Mouse (Mus musculus): ENCODE results near the gene Mbd3. TPM values are rescaled to one million over a fixed set of nuclear protein-coding genes. Genes with fewer than 3 reads are reported as not detected.
A peak's percentile ranks its signal among the peaks of the same experiment; 100 is the strongest.

Gene Mbd3
- total and polyA plus RNA-seq, 2 experiments from 2014 or later = 30.4 to 157 TPM

GRCm38 (mm10) chr10:80398174-80398535 lies 1.2 kb downstream of the Mbd3 start:
- ATAC-seq (ENCODE audit: low FRiP score) (no peak), DNase-seq (ENCODE audit: low spot score) (no peak)
- H3K4me3 ChIP-seq (ENCODE audit: low read depth, low read length) = peak overlapping the region; percentile 73
- TF ChIP-seq CTCF (IDR thresholded peaks at IDR 0.05) = no peak; the same call in none of the 2 replicates
- peak overlapping the region; percentile 97 for H3K9ac ChIP-seq (replicated peaks; ENCODE audit: low read length, poor library complexity, severe bottlenecking)
- H3K36me3 ChIP-seq (ENCODE audit: insufficient read depth, low read length) = peaks cover 38% of the 10 kb centered on the region
- H3K4me1 ChIP-seq (ENCODE audit: insufficient read depth, low read length) = peaks cover 18% of the 10 kb centered on the region
- 0% methylated on average over 1 of the region's 1 CpGs for WGBS
- peak overlapping the region; percentile 99 for H3K27ac ChIP-seq (ENCODE audit: low read depth, low read length)
- no peaks in the 10 kb centered on the region for H3K9me3 ChIP-seq (ENCODE audit: low read length)
- peak overlapping the region; percentile 74 for H3K4me2 ChIP-seq (ENCODE audit: low read depth, low read length, poor library complexity, severe bottlenecking)
- H3K27me3 ChIP-seq (ENCODE audit: insufficient read depth, low read length) = no peaks in the 10 kb centered on the region

- Histone ChIP-seq H3K27me3 (ENCODE audit: insufficient read depth, low read length) (no peaks in the 10 kb centered on the region), H3K4me1 (ENCODE audit: insufficient read depth, low read length) (peaks cover 18% of the 10 kb centered on the region), H3K9me3 (ENCODE audit: low read length) (no peaks in the 10 kb centered on the region), H3K9ac (replicated peaks; ENCODE audit: low read length, poor library complexity, severe bottlenecking) (peak overlapping the region; percentile 54), H3K27ac (ENCODE audit: low read depth, low read length) (peak overlapping the region; percentile 99), H3K4me3 (ENCODE audit: low read depth, low read length) (peak overlapping the region; percentile 73), H3K36me3 (ENCODE audit: insufficient read depth, low read length) (peaks cover 38% of the 10 kb centered on the region), H3K4me2 (ENCODE audit: low read depth, low read length, poor library complexity, severe bottlenecking) (peak overlapping the region; percentile 74)
- TF ChIP-seq CTCF (IDR thresholded peaks at IDR 0.05) = no peak; the same call in 1 of the 2 replicates
- no peak for DNase-seq (ENCODE audit: low spot score)
- ATAC-seq (ENCODE audit: low FRiP score) = no peak
- 41% methylated on average over 8 of the region's 8 CpGs for WGBS
These were observed 1.7 kb downstream of the Mbd3 start for GRCm38 (mm10) chr10:80397524-80398173.

- WGBS = 87% methylated on average over 11 of the region's 11 CpGs
- Histone ChIP-seq H3K36me3 (ENCODE audit: insufficient read depth, low read length) (peaks cover 42% of the 10 kb centered on the region), H3K9ac (replicated peaks; ENCODE audit: low read length, poor library complexity, severe bottlenecking) (peak overlapping the region; percentile 54; the same call in 1 of the 2 replicates), H3K27ac (ENCODE audit: low read depth, low read length) (peak overlapping the region; percentile 99; the same call in 1 of the 2 replicates), H3K27me3 (ENCODE audit: insufficient read depth, low read length) (no peaks in the 10 kb centered on the region), H3K4me2 (ENCODE audit: low read depth, low read length, poor library complexity, severe bottlenecking) (peak overlapping the region; percentile 74), H3K4me1 (ENCODE audit: insufficient read depth, low read length) (peaks cover 18% of the 10 kb centered on the region), H3K9me3 (ENCODE audit: low read length) (no peaks in the 10 kb centered on the region), H3K4me3 (ENCODE audit: low read depth, low read length) (peak overlapping the region; percentile 73; the same call in 1 of the 2 replicates)
- TF ChIP-seq CTCF (IDR thresholded peaks at IDR 0.05) = no peak
- DNase-seq (ENCODE audit: low spot score) = no peak
- ATAC-seq (ENCODE audit: low FRiP score) = no peak
These were observed 2.4 kb downstream of the Mbd3 start for GRCm38 (mm10) chr10:80396822-80397523.

GRCm38 (mm10) chr10:80395025-80395627 lies 4.2 kb downstream of the Mbd3 start:
- Histone ChIP-seq H3K4me2 (ENCODE audit: low read depth, low read length, poor library complexity, severe bottlenecking) (no peak overlapping the region), H3K9me3 (ENCODE audit: low read length) (no peaks in the 10 kb centered on the region), H3K27me3 (ENCODE audit: insufficient read depth, low read length) (no peaks in the 10 kb centered on the region), H3K36me3 (ENCODE audit: insufficient read depth, low read length) (peaks cover 44% of the 10 kb centered on the region), H3K9ac (replicated peaks; ENCODE audit: low read length, poor library complexity, severe bottlenecking) (no peak overlapping the region), H3K4me3 (ENCODE audit: low read depth, low read length) (no peak overlapping the region), H3K27ac (ENCODE audit: low read depth, low read length) (no peak overlapping the region), H3K4me1 (ENCODE audit: insufficient read depth, low read length) (peaks cover 12% of the 10 kb centered on the region)
- 95% methylated on average over 32 of the region's 35 CpGs for WGBS
- ATAC-seq (ENCODE audit: low FRiP score) (no peak), DNase-seq (ENCODE audit: low spot score) (no peak)
- no peak for TF ChIP-seq CTCF (IDR thresholded peaks at IDR 0.05)

- ATAC-seq (ENCODE audit: low FRiP score) (no peak), DNase-seq (ENCODE audit: low spot score) (no peak)
- H3K36me3 ChIP-seq (ENCODE audit: insufficient read depth, low read length) = peaks cover 44% of the 10 kb centered on the region
- 95% methylated on average over 5 of the region's 5 CpGs for WGBS
- no peak overlapping the region for H3K27ac ChIP-seq (ENCODE audit: low read depth, low read length)
- no peaks in the 10 kb centered on the region for H3K27me3 ChIP-seq (ENCODE audit: insufficient read depth, low read length)
- H3K9ac ChIP-seq (replicated peaks; ENCODE audit: low read length, poor library complexity, severe bottlenecking) = no peak overlapping the region
- TF ChIP-seq CTCF (IDR thresholded peaks at IDR 0.05) = no peak
- no peak overlapping the region for H3K4me3 ChIP-seq (ENCODE audit: low read depth, low read length)
- H3K9me3 ChIP-seq (ENCODE audit: low read length) = no peaks in the 10 kb centered on the region
- peaks cover 14% of the 10 kb centered on the region for H3K4me1 ChIP-seq (ENCODE audit: insufficient read depth, low read length)
- H3K4me2 ChIP-seq (ENCODE audit: low read depth, low read length, poor library complexity, severe bottlenecking) = no peak overlapping the region
These were observed 6.7 kb downstream of the Mbd3 start for GRCm38 (mm10) chr10:80392687-80393086.

GRCm38 (mm10) chr10:80390697-80391096 lies 8.7 kb downstream of the Mbd3 start:
- 0 out of 2 replicates have a peak overlapping the region, but pooled peaks have one; percentile 5 for H3K9ac ChIP-seq (replicated peaks; ENCODE audit: low read length, poor library complexity, severe bottlenecking)
- H3K4me2 ChIP-seq (ENCODE audit: low read depth, low read length, poor library complexity, severe bottlenecking) = no peak overlapping the region
- no peak for TF ChIP-seq CTCF (IDR thresholded peaks at IDR 0.05)
- H3K9me3 ChIP-seq (ENCODE audit: low read length) = no peaks in the 10 kb centered on the region
- no peak overlapping the region for H3K27ac ChIP-seq (ENCODE audit: low read depth, low read length)
- 89% methylated on average over 9 of the region's 9 CpGs for WGBS
- ATAC-seq (ENCODE audit: low FRiP score) (no peak), DNase-seq (ENCODE audit: low spot score) (no peak)
- no peak overlapping the region for H3K4me3 ChIP-seq (ENCODE audit: low read depth, low read length)
- peaks cover 6% of the 10 kb centered on the region for H3K4me1 ChIP-seq (ENCODE audit: insufficient read depth, low read length)
- peaks cover 44% of the 10 kb centered on the region for H3K36me3 ChIP-seq (ENCODE audit: insufficient read depth, low read length)
- H3K27me3 ChIP-seq (ENCODE audit: insufficient read depth, low read length) = no peaks in the 10 kb centered on the region
